Mouse (Mus musculus) lung, embryonic 14.5 days (tissue): ENCODE data around the gene 5730409E04Rik. TPM values are rescaled to one million over a fixed set of nuclear protein-coding genes. Genes with fewer than 3 reads are reported as not detected.
A peak's percentile ranks its signal among the peaks of the same experiment; 100 is the strongest.

Experiments
- ATAC-seq: fragments of 200-750 bp; cut with Nextera tagmentation; 2 replicates; pipeline ENCODE4 v1.8.0; 2017; ENCODE audit warnings: mild to moderate bottlenecking, moderate TSS enrichment, moderate library complexity; ENCODE audit not compliant: insufficient read depth
- DNase-seq: peaks from one replicate; pipeline ENCODE4 v3.0.0-alpha.2; 2015
- H3K27ac ChIP-seq: fragments of 300-500 bp; sonication (generic); 2 replicates; pipeline ENCODE4 v1.5.1; 2014; ENCODE audit warnings: low read depth, mild to moderate bottlenecking, moderate library complexity
- H3K27me3 ChIP-seq: fragments of 300-500 bp; sonication (generic); 2 replicates; pipeline ENCODE4 v1.6.1; 2014; ENCODE audit warnings: low read length, control low read depth; ENCODE audit not compliant: insufficient read depth
- H3K36me3 ChIP-seq: fragments of 300-500 bp; sonication (generic); 2 replicates; pipeline ENCODE4 v1.6.1; 2014; ENCODE audit warnings: control low read depth; ENCODE audit not compliant: insufficient read depth
- H3K4me1 ChIP-seq: fragments of 300-500 bp; sonication (generic); 2 replicates; pipeline ENCODE4 v1.6.1; 2014; ENCODE audit warnings: antibody characterized with exemption, control low read depth; ENCODE audit not compliant: insufficient read depth
- H3K4me2 ChIP-seq: fragments of 300-500 bp; sonication (generic); 2 replicates; pipeline ENCODE4 v1.6.1; 2014; ENCODE audit warnings: mild to moderate bottlenecking
- H3K4me3 ChIP-seq: fragments of 300-500 bp; sonication (generic); 2 replicates; pipeline ENCODE4 v1.5.1; 2014; ENCODE audit warnings: low read depth, low read length
- H3K9ac ChIP-seq: fragments of 300-500 bp; sonication (generic); 2 replicates; pipeline ENCODE4 v1.6.1; 2014
- H3K9me3 ChIP-seq: fragments of 300-500 bp; sonication (generic); 2 replicates; pipeline ENCODE4 v1.6.1; 2016; ENCODE audit warnings: low read depth, low read length, control low read depth
- CTCF ChIP-seq: IDR thresholded peaks from 2 replicates; pipeline ENCODE4 v1.5.1; 2016; ENCODE audit warnings: antibody characterized with exemption, low read depth
- WGBS: fragments of 180-500 bp; shearing (Covaris S2); extraction: QIAGEN DNeasy Blood & Tissue Kit; methylation state at CpG from one replicate; pipeline ENCODE4 v1.1.7; 2014; 5-methylcytosine and 5-hydroxymethylcytosine counted together
- microRNA-seq: library from miRNA; unstranded; fragments of <30 nt; microRNA quantifications from one replicate; pipeline ENCODE4, GENCODE M21; 2016; ENCODE audit warnings: borderline number of aligned reads
- polyA plus RNA-seq: library from polyadenylated mRNA; unstranded; fragments of >200 nt; fragmentation: Nextera tagmentation; extraction: Ambion mirVana; gene quantifications from 2 replicates; pipeline ENCODE4 v1.2.1, GENCODE M21; 2014

Gene 5730409E04Rik
- polyA plus RNA-seq, 1 experiment from 2014 or later = 3.2 TPM

GRCm38 (mm10) chr4:126653148-126653547 is 43.5 kb downstream of the 5730409E04Rik start:
- no peak for ATAC-seq

GRCm38 (mm10) chr4:126655356-126655755 is 45.7 kb downstream of the 5730409E04Rik start:
- Histone ChIP-seq H3K4me3 (no peak overlapping the region), H3K9ac (no peak overlapping the region), H3K27me3 (no peaks in the 10 kb centered on the region), H3K9me3 (no peaks in the 10 kb centered on the region), H3K36me3 (no peaks in the 10 kb centered on the region), H3K4me1 (no peaks in the 10 kb centered on the region), H3K4me2 (no peak overlapping the region), H3K27ac (no peak overlapping the region)
- ATAC-seq (peak; percentile 75; the same call in 1 of the 2 replicates), DNase-seq (peak; percentile 94)
- 8% methylated on average over 9 of the region's 9 CpGs for WGBS
- TF ChIP-seq CTCF = no peak

More at GRCm38 (mm10) chr4:126653148-126653547, 43.5 kb downstream of the 5730409E04Rik start:
- Histone ChIP-seq H3K4me3 (no peak overlapping the region), H3K9ac (no peak overlapping the region), H3K27ac (no peak overlapping the region), H3K4me1 (no peaks in the 10 kb centered on the region), H3K4me2 (no peak overlapping the region), H3K9me3 (no peaks in the 10 kb centered on the region), H3K27me3 (no peaks in the 10 kb centered on the region), H3K36me3 (no peaks in the 10 kb centered on the region)
- WGBS = 76% methylated on average over 5 of the region's 5 CpGs
- no peak for TF ChIP-seq CTCF
- no peak for DNase-seq

- no peaks in the 10 kb centered on the region for H3K27me3 ChIP-seq
- no peak overlapping the region for H3K9ac ChIP-seq
- H3K36me3 ChIP-seq = no peaks in the 10 kb centered on the region
- WGBS = 62% methylated on average over 7 of the region's 7 CpGs
- DNase-seq = no peak
- H3K4me3 ChIP-seq = no peak overlapping the region
- no peak for TF ChIP-seq CTCF
- no peaks in the 10 kb centered on the region for H3K4me1 ChIP-seq
- no peak for ATAC-seq
- H3K27ac ChIP-seq = no peak overlapping the region
- no peak overlapping the region for H3K4me2 ChIP-seq
- no peaks in the 10 kb centered on the region for H3K9me3 ChIP-seq
Observed at GRCm38 (mm10) chr4:126661249-126661648, 51.6 kb downstream of the 5730409E04Rik start.

Small RNAs within 50 kb of the gene (microRNA-seq; reads per million reads assigned to microRNA genes)
- 1.2 reads per million for gene Mir7119

Other genes with a start within 250 kb of the 5730409E04Rik start
- 19.1 and 19.5 TPM in 2 replicates for gene Ago3, start 180.3 kb upstream of the 5730409E04Rik start, polyA plus RNA-seq
- 10.7 and 11.6 TPM in 2 replicates for gene Ago1, start 141.2 kb upstream of the 5730409E04Rik start, polyA plus RNA-seq
- gene Ago4, start 76.3 kb upstream of the 5730409E04Rik start, polyA plus RNA-seq = 2.9 and 3.5 TPM in 2 replicates
- 52.6 and 54.3 TPM in 2 replicates for gene Clspn, start 52.9 kb upstream of the 5730409E04Rik start, polyA plus RNA-seq
- 510 and 528 TPM in 2 replicates for gene Psmb2, start 67.8 kb downstream of the 5730409E04Rik start, polyA plus RNA-seq
- gene Tfap2e, start 126.4 kb downstream of the 5730409E04Rik start, polyA plus RNA-seq = not detected in 2 replicates
- gene Ncdn, start 143.6 kb downstream of the 5730409E04Rik start, polyA plus RNA-seq = 28.7 and 30.4 TPM in 2 replicates
- 20.9 and 23.1 TPM in 2 replicates for gene AU040320, start 143.7 kb downstream of the 5730409E04Rik start, polyA plus RNA-seq